Mouse (Mus musculus) spleen, postnatal 36 days (tissue): ENCODE measurements around the gene Cog1.
A peak's percentile ranks its signal among the peaks of the same experiment; 100 is the strongest.

Source experiments
- DNase-seq, 2 experiments: peaks; one replicate each; pipeline ENCODE4 v3.0.0; 2022; ENCODE audit warnings: low spot score in 2 of 2, mixed read lengths in 1 of 2

Gene Cog1

GRCm38 (mm10) chr11:113666648-113667047 lies 17.7 kb downstream of the Cog1 start:
- DNase-seq = peak in 1 of 2 experiments; percentile 26

- no peak for DNase-seq
Measured at GRCm38 (mm10) chr11:113667122-113667521, 18.2 kb downstream of the Cog1 start.

- DNase-seq = no peak
Measured at GRCm38 (mm10) chr11:113667704-113668103, 18.7 kb downstream of the Cog1 start.

- no peak for DNase-seq
Measured at GRCm38 (mm10) chr11:113668857-113669256, 19.9 kb downstream of the Cog1 start.

- no peak for DNase-seq
Measured at GRCm38 (mm10) chr11:113669711-113670110, 20.7 kb downstream of the Cog1 start.

GRCm38 (mm10) chr11:113673614-113674013 lies 24.6 kb downstream of the Cog1 start:
- no peak for DNase-seq

GRCm38 (mm10) chr11:113674595-113674994 lies 25.6 kb downstream of the Cog1 start:
- DNase-seq = no peak

- DNase-seq = no peak
Measured at GRCm38 (mm10) chr11:113676847-113677246, 27.9 kb downstream of the Cog1 start.

- no peak for DNase-seq
Measured at GRCm38 (mm10) chr11:113677378-113677777, 28.4 kb downstream of the Cog1 start.

- DNase-seq = no peak
Measured at GRCm38 (mm10) chr11:113678373-113678772, 29.4 kb downstream of the Cog1 start.

GRCm38 (mm10) chr11:113680954-113681353 lies 32.0 kb downstream of the Cog1 start:
- DNase-seq = peak in 1 of 2 experiments; percentile 36

GRCm38 (mm10) chr11:113681979-113682378 lies 33.0 kb downstream of the Cog1 start:
- DNase-seq = no peak

- DNase-seq = peak; percentile 52 to 60
Measured at GRCm38 (mm10) chr11:113682897-113683626, 34.1 kb downstream of the Cog1 start.

GRCm38 (mm10) chr11:113683627-113683956 lies 34.6 kb downstream of the Cog1 start:
- DNase-seq = no peak

- peak; percentile 96 to 97 for DNase-seq
Measured at GRCm38 (mm10) chr11:113683957-113684706, 35.2 kb downstream of the Cog1 start, which contains the start of the genes Fam104a and D11Wsu47e. Gene Fam104a, minus strand, starts transcription at chr11:113684155. Gene D11Wsu47e, plus strand, starts transcription at chr11:113684412.

- DNase-seq = no peak
Measured at GRCm38 (mm10) chr11:113684707-113685426, 35.9 kb downstream of the Cog1 start.

- no peak for DNase-seq
Measured at GRCm38 (mm10) chr11:113687031-113687430, 38.1 kb downstream of the Cog1 start.

- DNase-seq = no peak
Measured at GRCm38 (mm10) chr11:113690506-113690905, 41.5 kb downstream of the Cog1 start.

- peak in 1 of 2 experiments; percentile 14 for DNase-seq
Measured at GRCm38 (mm10) chr11:113691318-113691717, 42.3 kb downstream of the Cog1 start.

GRCm38 (mm10) chr11:113691851-113692250 lies 42.9 kb downstream of the Cog1 start:
- no peak for DNase-seq

GRCm38 (mm10) chr11:113697571-113697970 lies 48.6 kb downstream of the Cog1 start:
- DNase-seq = no peak

- no peak for DNase-seq
Measured at GRCm38 (mm10) chr11:113698013-113698545, 49.1 kb downstream of the Cog1 start.
